Mouse (Mus musculus): ENCODE measurements around the gene Gm17359. TPM values are rescaled to one million over a fixed set of nuclear protein-coding genes. Genes with fewer than 3 reads are reported as not detected.
"Not testable (repeated sequence)": the region's sequence is repeated elsewhere in the genome, so short reads cannot be mapped to it uniquely, and the experiment has no call there.

Gm17359 gene
- polyA plus RNA-seq, 1 experiment from 2014 or later, result 0.11 TPM

GRCm38 (mm10) chr3:79436186-79436585 lies 99.7 kb downstream of the Gm17359 start:
- H3K4me1 ChIP-seq (ENCODE audit: control insufficient read depth, insufficient read depth, low read length), result no peaks in the 10 kb centered on the region
- H3K9me3 ChIP-seq (ENCODE audit: control insufficient read depth, low read length), result no peaks in the 10 kb centered on the region
- WGBS, result 90% methylated on average over 7 of the region's 7 CpGs
- H3K4me3 ChIP-seq (ENCODE audit: low read depth, low read length), result no peak overlapping the region
- no peaks in the 10 kb centered on the region for H3K27me3 ChIP-seq (ENCODE audit: control insufficient read depth, insufficient read depth, low read length)
- no peak for ATAC-seq (ENCODE audit: insufficient number of reproducible peaks, low FRiP score, low TSS enrichment, low read depth)
- H3K27ac ChIP-seq (replicated peaks; ENCODE audit: low read depth, low read length), result no peak overlapping the region
- no peaks in the 10 kb centered on the region for H3K36me3 ChIP-seq (ENCODE audit: control insufficient read depth, insufficient read depth, low read length)
- DNase-seq (ENCODE audit: low spot score), result no peak
- no peak overlapping the region for H3K9ac ChIP-seq (ENCODE audit: low read length)
- no peak overlapping the region for H3K4me2 ChIP-seq (ENCODE audit: low read depth, severe bottlenecking)

GRCm38 (mm10) chr3:79438276-79438675 lies 101.8 kb downstream of the Gm17359 start:
- H3K9ac ChIP-seq (ENCODE audit: low read length), result no peak overlapping the region
- H3K27ac ChIP-seq (replicated peaks; ENCODE audit: low read depth, low read length), result no peak overlapping the region
- no peaks in the 10 kb centered on the region for H3K9me3 ChIP-seq (ENCODE audit: control insufficient read depth, low read length)
- 96% methylated on average over 3 of the region's 3 CpGs for WGBS
- ATAC-seq (ENCODE audit: insufficient number of reproducible peaks, low FRiP score, low TSS enrichment, low read depth), result no peak
- H3K4me2 ChIP-seq (ENCODE audit: low read depth, severe bottlenecking), result no peak overlapping the region
- H3K27me3 ChIP-seq (ENCODE audit: control insufficient read depth, insufficient read depth, low read length), result no peaks in the 10 kb centered on the region
- no peaks in the 10 kb centered on the region for H3K36me3 ChIP-seq (ENCODE audit: control insufficient read depth, insufficient read depth, low read length)
- H3K4me1 ChIP-seq (ENCODE audit: control insufficient read depth, insufficient read depth, low read length), result no peaks in the 10 kb centered on the region
- DNase-seq (ENCODE audit: low spot score), result no peak
- H3K4me3 ChIP-seq (ENCODE audit: low read depth, low read length), result no peak overlapping the region

GRCm38 (mm10) chr3:79440976-79441491 lies 104.6 kb downstream of the Gm17359 start:
- H3K36me3 ChIP-seq (ENCODE audit: control insufficient read depth, insufficient read depth, low read length), result no peaks in the 10 kb centered on the region
- H3K4me2 ChIP-seq (ENCODE audit: low read depth, severe bottlenecking), result no peak overlapping the region
- H3K9me3 ChIP-seq (ENCODE audit: control insufficient read depth, low read length), result no peaks in the 10 kb centered on the region
- H3K4me1 ChIP-seq (ENCODE audit: control insufficient read depth, insufficient read depth, low read length), result no peaks in the 10 kb centered on the region
- H3K27ac ChIP-seq (replicated peaks; ENCODE audit: low read depth, low read length), result no peak overlapping the region
- H3K4me3 ChIP-seq (ENCODE audit: low read depth, low read length), result no peak overlapping the region
- 80% methylated on average over 12 of the region's 12 CpGs for WGBS
- H3K27me3 ChIP-seq (ENCODE audit: control insufficient read depth, insufficient read depth, low read length), result no peaks in the 10 kb centered on the region
- no peak for ATAC-seq (ENCODE audit: insufficient number of reproducible peaks, low FRiP score, low TSS enrichment, low read depth)
- H3K9ac ChIP-seq (ENCODE audit: low read length), result no peak overlapping the region
- no peak for DNase-seq (ENCODE audit: low spot score)

- Histone ChIP-seq H3K4me2 (ENCODE audit: low read depth, severe bottlenecking) (no peak overlapping the region), H3K27me3 (ENCODE audit: control insufficient read depth, insufficient read depth, low read length) (no peaks in the 10 kb centered on the region), H3K4me3 (ENCODE audit: low read depth, low read length) (no peak overlapping the region), H3K36me3 (ENCODE audit: control insufficient read depth, insufficient read depth, low read length) (no peaks in the 10 kb centered on the region), H3K9me3 (ENCODE audit: control insufficient read depth, low read length) (no peaks in the 10 kb centered on the region), H3K27ac (replicated peaks; ENCODE audit: low read depth, low read length) (no peak overlapping the region), H3K4me1 (ENCODE audit: control insufficient read depth, insufficient read depth, low read length) (no peaks in the 10 kb centered on the region), H3K9ac (ENCODE audit: low read length) (no peak overlapping the region)
- 70% methylated on average over 4 of the region's 4 CpGs for WGBS
- ATAC-seq (ENCODE audit: insufficient number of reproducible peaks, low FRiP score, low TSS enrichment, low read depth), result no peak
- no peak for DNase-seq (ENCODE audit: low spot score)
Observed at GRCm38 (mm10) chr3:79443850-79444249, 107.4 kb downstream of the Gm17359 start.

- Histone ChIP-seq H3K27me3 (ENCODE audit: control insufficient read depth, insufficient read depth, low read length) (no peaks in the 10 kb centered on the region), H3K4me1 (ENCODE audit: control insufficient read depth, insufficient read depth, low read length) (no peaks in the 10 kb centered on the region), H3K27ac (replicated peaks; ENCODE audit: low read depth, low read length) (no peak overlapping the region), H3K9ac (ENCODE audit: low read length) (no peak overlapping the region), H3K36me3 (ENCODE audit: control insufficient read depth, insufficient read depth, low read length) (no peaks in the 10 kb centered on the region), H3K9me3 (ENCODE audit: control insufficient read depth, low read length) (no peaks in the 10 kb centered on the region), H3K4me2 (ENCODE audit: low read depth, severe bottlenecking) (no peak overlapping the region), H3K4me3 (ENCODE audit: low read depth, low read length) (no peak overlapping the region)
- WGBS, result 85% methylated on average over 8 of the region's 8 CpGs
- no peak for DNase-seq (ENCODE audit: low spot score)
- no peak for ATAC-seq (ENCODE audit: insufficient number of reproducible peaks, low FRiP score, low TSS enrichment, low read depth)
Observed at GRCm38 (mm10) chr3:79445041-79445440, 108.6 kb downstream of the Gm17359 start.

GRCm38 (mm10) chr3:79446124-79446523 lies 109.7 kb downstream of the Gm17359 start:
- Histone ChIP-seq H3K4me2 (ENCODE audit: low read depth, severe bottlenecking) (no peak overlapping the region), H3K4me1 (ENCODE audit: control insufficient read depth, insufficient read depth, low read length) (no peaks in the 10 kb centered on the region), H3K4me3 (ENCODE audit: low read depth, low read length) (no peak overlapping the region), H3K9ac (ENCODE audit: low read length) (no peak overlapping the region), H3K36me3 (ENCODE audit: control insufficient read depth, insufficient read depth, low read length) (no peaks in the 10 kb centered on the region), H3K9me3 (ENCODE audit: control insufficient read depth, low read length) (no peaks in the 10 kb centered on the region), H3K27ac (replicated peaks; ENCODE audit: low read depth, low read length) (no peak overlapping the region), H3K27me3 (ENCODE audit: control insufficient read depth, insufficient read depth, low read length) (no peaks in the 10 kb centered on the region)
- ATAC-seq (ENCODE audit: insufficient number of reproducible peaks, low FRiP score, low TSS enrichment, low read depth) (no peak), DNase-seq (ENCODE audit: low spot score) (no peak)
- 90% methylated on average over 4 of the region's 4 CpGs for WGBS

GRCm38 (mm10) chr3:79446648-79447047 lies 110.2 kb downstream of the Gm17359 start:
- not testable (repeated sequence) for H3K27me3 ChIP-seq (ENCODE audit: control insufficient read depth, insufficient read depth, low read length); H3K4me1 ChIP-seq (ENCODE audit: control insufficient read depth, insufficient read depth, low read length); H3K9me3 ChIP-seq (ENCODE audit: control insufficient read depth, low read length); DNase-seq (ENCODE audit: low spot score); H3K27ac ChIP-seq (replicated peaks; ENCODE audit: low read depth, low read length); ATAC-seq (ENCODE audit: insufficient number of reproducible peaks, low FRiP score, low TSS enrichment, low read depth); H3K4me3 ChIP-seq (ENCODE audit: low read depth, low read length); H3K9ac ChIP-seq (ENCODE audit: low read length); H3K4me2 ChIP-seq (ENCODE audit: low read depth, severe bottlenecking); H3K36me3 ChIP-seq (ENCODE audit: control insufficient read depth, insufficient read depth, low read length)
- 79% methylated on average over 3 of the region's 3 CpGs for WGBS

GRCm38 (mm10) chr3:79448421-79448820 lies 112.0 kb downstream of the Gm17359 start:
- Histone ChIP-seq H3K36me3 (ENCODE audit: control insufficient read depth, insufficient read depth, low read length) (no peaks in the 10 kb centered on the region), H3K9ac (ENCODE audit: low read length) (no peak overlapping the region), H3K9me3 (ENCODE audit: control insufficient read depth, low read length) (no peaks in the 10 kb centered on the region), H3K4me1 (ENCODE audit: control insufficient read depth, insufficient read depth, low read length) (no peaks in the 10 kb centered on the region), H3K27me3 (ENCODE audit: control insufficient read depth, insufficient read depth, low read length) (no peaks in the 10 kb centered on the region), H3K4me2 (ENCODE audit: low read depth, severe bottlenecking) (no peak overlapping the region), H3K27ac (replicated peaks; ENCODE audit: low read depth, low read length) (no peak overlapping the region), H3K4me3 (ENCODE audit: low read depth, low read length) (no peak overlapping the region)
- DNase-seq (ENCODE audit: low spot score) (no peak), ATAC-seq (ENCODE audit: insufficient number of reproducible peaks, low FRiP score, low TSS enrichment, low read depth) (no peak)
- 77% methylated on average over 5 of the region's 5 CpGs for WGBS

- Histone ChIP-seq H3K36me3 (ENCODE audit: control insufficient read depth, insufficient read depth, low read length) (no peaks in the 10 kb centered on the region), H3K9ac (ENCODE audit: low read length) (no peak overlapping the region), H3K9me3 (ENCODE audit: control insufficient read depth, low read length) (no peaks in the 10 kb centered on the region), H3K27me3 (ENCODE audit: control insufficient read depth, insufficient read depth, low read length) (no peaks in the 10 kb centered on the region), H3K4me2 (ENCODE audit: low read depth, severe bottlenecking) (no peak overlapping the region), H3K4me3 (ENCODE audit: low read depth, low read length) (no peak overlapping the region), H3K27ac (replicated peaks; ENCODE audit: low read depth, low read length) (no peak overlapping the region), H3K4me1 (ENCODE audit: control insufficient read depth, insufficient read depth, low read length) (no peaks in the 10 kb centered on the region)
- WGBS, result 80% methylated on average over 7 of the region's 7 CpGs
- DNase-seq (ENCODE audit: low spot score), result no peak
- no peak for ATAC-seq (ENCODE audit: insufficient number of reproducible peaks, low FRiP score, low TSS enrichment, low read depth)
Observed at GRCm38 (mm10) chr3:79449361-79449760, 112.9 kb downstream of the Gm17359 start.

Data from limb, embryonic 11.5 days (tissue).